Mouse (Mus musculus): Measurements from ENCODE around the gene E130208F15Rik. TPM values are rescaled to one million over a fixed set of nuclear protein-coding genes. Genes with fewer than 3 reads are reported as not detected.
A peak's percentile ranks its signal among the peaks of the same experiment; 100 is the strongest.

Gene E130208F15Rik
- total RNA-seq, 2 experiments from 2014 or later: not detected

DNA sequence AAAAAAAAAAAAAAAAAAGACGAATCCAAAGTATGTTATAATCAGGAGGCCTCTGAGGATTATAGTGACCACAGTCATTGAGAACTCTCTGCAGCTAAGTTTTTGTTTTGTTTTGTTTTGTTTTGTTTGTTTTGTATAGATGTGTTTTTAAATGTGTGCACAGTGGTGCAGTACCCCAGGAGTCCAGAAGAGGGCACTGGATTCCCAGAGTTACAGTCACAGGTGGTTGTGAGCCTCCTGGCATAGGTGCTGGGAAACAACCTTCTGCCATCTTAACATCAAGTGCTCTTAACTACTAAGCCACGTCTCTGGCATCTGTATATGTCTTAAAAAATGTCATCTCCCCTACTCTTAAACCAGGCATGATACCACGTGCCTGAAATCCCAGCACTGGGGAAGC lies 20.6 kb upstream of the E130208F15Rik start:
- peak; percentile 73 for ATAC-seq (replicated peaks; ENCODE audit: low FRiP score, poor library complexity, severe bottlenecking)

DNA sequence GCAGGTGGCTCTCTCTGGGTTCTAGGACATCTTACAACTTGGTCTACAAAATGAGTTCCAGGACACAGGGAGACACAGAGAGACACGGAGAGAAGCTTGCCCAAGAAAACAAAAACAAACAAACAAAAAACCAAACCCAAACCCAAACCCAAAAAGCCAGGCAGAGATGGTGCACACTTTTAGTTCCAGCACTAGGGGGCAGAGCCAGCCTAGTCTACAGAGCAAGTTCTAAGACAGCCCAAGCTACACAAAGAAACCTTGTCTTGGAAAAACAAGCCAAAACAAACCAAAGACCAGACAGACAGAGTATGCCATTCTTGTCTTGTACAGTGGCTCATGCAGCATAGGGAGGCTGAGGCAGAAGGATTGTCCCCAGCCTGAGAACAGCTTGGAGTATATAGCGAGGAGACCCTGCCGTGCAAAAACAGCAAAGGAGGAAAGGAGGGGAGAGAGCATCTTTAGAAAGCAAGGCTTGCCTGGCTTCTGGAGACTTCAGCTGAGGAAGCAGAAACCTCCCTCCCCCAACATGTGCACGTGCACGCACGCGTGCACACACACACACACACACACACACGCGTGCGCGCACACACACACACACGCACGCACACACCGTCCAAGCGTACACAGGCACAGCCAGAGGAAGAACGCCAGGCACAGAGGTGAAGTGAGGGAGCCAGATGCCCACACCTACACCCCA lies 15.3 kb upstream of the E130208F15Rik start:
- ATAC-seq (replicated peaks; ENCODE audit: low FRiP score, poor library complexity, severe bottlenecking): no peak

DNA sequence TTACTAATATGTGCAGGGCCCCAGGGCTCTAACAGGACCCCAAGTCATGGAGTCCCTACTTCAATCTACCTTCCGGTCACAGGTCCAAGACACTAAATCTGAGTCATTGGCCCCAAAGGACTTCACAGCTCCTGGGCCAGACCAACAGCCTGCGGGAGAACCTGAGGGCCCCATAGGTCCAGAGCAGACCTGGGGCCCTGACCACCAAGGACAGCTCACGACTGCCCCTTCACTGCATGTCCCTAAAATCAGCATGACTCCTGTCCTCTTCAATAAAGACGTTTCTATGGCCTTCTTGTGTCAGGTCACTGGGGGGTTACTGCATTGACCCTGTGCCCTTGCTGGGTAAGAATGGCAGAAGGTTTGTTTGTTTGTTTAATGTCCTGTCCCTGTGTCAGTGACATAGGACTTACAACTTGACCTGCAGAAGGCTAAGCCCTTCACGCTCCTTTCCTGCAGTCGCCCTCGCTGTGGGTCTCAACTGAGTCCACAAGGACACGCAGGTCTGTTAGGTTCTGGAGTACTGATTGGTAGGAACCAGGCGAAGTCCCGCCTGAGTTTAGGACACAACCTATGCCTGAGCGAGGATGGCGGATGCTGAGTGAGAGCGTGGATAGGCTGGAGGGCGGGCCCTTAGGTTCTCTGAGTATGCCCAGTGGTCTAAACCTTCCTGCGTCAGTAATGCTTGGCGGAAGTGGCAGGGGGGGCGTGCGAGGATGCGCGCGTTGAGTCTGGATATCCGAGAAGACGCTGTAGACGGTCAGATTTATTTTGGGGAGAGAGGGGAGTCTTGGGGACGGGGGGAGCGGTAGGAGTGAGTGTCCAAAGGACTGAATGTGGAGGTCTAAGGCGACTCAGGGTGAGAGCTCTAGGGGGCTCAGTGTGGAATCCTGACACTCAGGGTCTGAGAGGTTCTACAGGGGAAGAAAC lies 13.2 kb upstream of the E130208F15Rik start, which contains the start of gene Alkbh6:
TSS of gene Alkbh6 (plus strand) at position 642 of the 930 bp plus-strand sequence.
- ATAC-seq (replicated peaks; ENCODE audit: low FRiP score, poor library complexity, severe bottlenecking): peak; percentile 90

DNA sequence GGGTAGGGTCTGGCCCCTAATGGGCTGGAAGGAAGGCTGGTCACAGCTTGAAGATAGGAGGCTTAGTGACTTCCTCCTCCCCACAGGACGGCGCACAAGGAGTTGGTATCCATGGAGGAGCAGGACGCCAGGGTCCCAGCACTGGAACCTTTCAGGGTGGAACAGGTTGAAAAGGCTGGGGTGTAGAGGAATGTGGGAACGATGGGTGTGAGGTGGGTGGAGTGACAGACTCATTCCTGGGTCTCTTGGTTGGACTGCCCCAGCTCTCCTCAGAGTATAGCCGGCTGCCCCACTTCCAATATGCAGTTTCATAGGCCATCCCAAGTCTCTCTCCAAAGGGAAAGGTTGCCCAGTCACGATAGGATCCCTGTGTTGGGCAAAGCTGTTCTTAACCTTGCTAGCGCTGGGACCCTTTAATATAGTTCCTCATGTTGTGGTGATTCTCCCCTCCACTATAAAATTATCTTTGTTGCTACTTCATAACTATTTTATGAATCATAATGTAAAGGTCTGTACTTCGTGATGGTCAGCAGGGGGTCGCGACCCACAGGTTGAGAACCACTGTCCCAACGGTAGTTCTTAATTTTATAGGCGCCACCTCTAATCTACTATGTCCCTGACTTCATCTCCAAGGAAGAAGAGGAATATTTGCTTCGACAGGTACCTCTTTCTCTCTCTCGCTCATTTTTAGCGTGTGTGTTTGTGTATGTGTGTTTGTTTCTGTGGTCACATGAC lies 12.0 kb upstream of the E130208F15Rik start:
- no peak for ATAC-seq (replicated peaks; ENCODE audit: low FRiP score, poor library complexity, severe bottlenecking)

DNA sequence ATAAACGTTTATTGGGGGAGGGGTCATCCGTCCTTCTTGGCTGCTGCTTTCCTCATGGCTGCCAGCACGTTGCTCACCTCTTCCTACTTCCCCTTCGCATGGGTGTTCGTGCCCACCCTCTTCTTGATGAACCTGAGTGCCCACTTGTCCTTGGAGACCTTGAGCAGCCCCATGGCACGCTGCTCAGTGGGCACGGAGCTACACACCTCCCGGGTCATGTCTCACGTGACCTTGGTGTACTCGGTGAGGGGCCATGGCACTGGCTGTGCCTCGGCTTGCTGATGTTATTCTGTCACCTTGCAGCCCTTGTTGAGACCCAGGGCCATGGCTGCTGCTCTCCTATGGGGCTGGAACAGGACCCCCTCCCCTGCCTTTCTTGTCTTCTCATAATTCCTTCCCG lies 11.4 kb upstream of the E130208F15Rik start:
- ATAC-seq (replicated peaks; ENCODE audit: low FRiP score, poor library complexity, severe bottlenecking): no peak

DNA sequence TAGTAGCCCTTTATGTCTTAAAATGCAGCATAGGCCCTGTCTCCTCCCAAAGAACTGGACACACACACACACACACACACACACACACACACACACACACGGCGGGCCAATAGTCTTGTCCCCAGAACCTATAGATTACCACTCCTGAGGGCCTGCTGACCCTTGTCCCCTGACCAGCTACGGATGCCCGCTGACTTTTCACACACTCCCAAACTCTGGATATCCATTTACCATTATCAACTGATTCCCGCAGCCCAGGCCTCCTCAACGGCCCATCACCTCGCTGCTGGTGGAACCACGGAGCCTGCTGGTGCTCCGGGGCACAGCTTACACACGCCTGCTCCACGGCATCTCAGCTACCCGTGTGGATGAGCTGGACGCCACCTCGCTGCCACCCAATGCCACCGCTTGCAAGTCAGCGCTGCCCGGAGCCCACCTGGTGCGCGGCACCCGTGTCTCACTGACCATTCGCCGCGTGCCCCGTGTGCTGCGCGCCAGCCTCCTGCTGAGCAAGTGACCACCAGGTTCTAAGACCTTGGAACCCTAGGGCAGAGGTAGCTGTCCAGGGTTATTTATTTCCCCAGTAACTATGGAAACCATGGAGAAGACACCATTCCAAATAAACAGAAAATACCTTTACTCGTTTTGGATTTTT lies 7.7 kb upstream of the E130208F15Rik start:
- no peak for ATAC-seq (replicated peaks; ENCODE audit: low FRiP score, poor library complexity, severe bottlenecking)

DNA sequence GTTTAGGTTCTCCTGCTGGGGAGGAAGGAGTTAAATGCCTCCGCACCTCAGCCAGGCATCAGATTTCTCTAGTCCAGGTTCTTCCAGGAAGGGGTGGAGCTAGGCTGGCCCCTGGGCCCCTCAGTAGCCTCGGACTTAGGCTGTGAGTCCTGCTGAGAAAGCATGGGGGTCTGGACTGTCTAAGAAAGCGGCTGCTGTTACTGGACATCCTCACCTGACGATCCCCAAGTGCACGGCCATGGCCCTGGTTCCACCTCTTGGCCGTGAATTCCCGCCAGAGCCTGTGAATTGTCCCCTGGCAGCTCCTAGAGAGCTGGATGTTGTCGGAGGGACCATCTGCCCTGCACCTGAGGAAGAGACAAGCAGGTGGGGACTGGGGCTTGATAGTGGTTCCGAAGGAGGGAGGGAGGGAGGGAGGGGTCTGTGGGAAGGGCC lies 6.8 kb upstream of the E130208F15Rik start, which contains the start of gene Syne4:
TSS of gene Syne4 (plus strand) at position 87 of the 435 bp plus-strand sequence.
- no peak for ATAC-seq (replicated peaks; ENCODE audit: low FRiP score, poor library complexity, severe bottlenecking)

DNA sequence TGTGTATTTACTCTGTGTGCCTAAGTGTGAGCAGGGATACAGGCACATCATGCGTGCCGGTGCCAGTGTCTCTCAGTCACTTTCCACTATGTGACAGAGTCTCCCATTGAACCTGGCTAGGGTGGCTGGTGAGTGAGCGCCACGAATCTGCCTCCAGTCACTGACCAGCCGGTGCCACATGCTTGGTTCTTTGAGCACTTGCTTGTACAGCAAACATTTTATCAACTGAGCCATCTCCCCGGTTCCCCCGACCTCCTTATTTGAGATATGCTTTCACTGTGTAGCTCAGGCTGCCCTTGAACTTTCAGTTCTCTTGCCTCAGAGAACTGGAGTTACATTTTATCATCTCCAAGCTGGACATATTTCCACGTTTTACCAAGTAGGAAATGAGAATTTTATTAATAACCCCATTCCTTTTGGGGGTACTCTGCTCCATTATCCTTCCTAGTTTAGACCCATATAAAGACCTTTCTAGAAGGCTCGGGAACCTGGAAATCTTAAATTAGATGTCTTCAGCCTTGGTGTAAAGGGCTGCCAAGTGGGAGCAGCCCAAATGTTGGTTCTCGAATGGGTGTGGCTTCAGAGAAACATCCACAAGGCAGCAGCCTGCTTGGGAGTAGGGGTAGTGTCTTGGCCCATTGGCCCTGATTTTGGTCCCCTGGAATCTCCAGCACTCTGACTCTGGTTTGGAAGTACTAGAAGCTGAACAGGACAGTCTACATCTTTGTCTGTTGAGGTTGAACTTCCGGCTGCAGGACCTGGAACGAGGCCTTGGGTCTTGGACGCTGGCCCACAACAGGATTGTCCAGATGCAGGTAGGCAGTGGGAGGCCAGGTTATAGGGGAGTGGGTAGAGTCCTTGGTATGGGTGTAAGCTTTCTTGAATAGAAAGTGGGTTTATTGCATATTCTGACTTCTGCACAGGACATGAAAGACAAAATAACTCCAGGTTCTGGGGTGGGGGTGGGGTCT lies 5.7 kb upstream of the E130208F15Rik start:
- ATAC-seq (replicated peaks; ENCODE audit: low FRiP score, poor library complexity, severe bottlenecking): no peak

DNA sequence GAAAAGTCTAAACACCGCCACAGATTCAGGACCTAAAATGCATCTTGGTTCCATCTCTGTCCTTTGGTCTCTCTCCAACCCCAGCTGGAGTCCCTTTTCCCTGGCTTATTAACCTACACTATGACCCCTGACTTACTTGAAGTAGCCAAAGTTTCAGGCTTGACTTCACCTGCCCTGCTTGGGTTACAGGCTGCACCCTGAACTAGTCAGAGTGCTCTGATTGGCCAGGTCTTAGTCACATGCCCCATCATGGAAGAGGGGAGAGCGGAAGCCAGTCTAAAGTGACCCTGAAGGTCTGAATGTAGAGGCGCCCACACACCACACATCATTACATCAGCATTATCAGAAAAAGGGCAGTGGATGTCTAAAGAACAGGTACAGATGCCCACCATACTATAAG lies 3.4 kb upstream of the E130208F15Rik start:
- ATAC-seq (replicated peaks; ENCODE audit: low FRiP score, poor library complexity, severe bottlenecking): no peak

DNA sequence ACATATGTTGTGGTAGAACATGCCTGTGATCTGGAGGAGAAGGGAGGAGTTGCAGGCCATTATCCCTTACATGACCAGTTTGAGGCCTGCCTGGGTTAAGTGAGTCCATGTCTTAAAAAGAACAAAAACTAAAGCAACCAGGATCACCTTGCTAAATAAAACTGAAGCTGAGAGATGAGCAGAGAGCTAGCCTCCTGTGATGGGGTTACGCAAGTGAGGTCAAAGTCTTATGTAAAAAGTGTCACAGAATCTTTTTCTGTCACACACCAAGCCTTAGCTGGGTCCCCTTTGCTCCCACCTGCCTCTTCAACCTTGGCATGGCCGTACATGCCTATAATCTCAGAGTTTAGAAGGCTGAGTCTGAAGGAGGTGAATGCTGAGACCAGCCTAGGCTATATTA lies 594 bp upstream of the E130208F15Rik start:
- no peak for ATAC-seq (replicated peaks; ENCODE audit: low FRiP score, poor library complexity, severe bottlenecking)

DNA sequence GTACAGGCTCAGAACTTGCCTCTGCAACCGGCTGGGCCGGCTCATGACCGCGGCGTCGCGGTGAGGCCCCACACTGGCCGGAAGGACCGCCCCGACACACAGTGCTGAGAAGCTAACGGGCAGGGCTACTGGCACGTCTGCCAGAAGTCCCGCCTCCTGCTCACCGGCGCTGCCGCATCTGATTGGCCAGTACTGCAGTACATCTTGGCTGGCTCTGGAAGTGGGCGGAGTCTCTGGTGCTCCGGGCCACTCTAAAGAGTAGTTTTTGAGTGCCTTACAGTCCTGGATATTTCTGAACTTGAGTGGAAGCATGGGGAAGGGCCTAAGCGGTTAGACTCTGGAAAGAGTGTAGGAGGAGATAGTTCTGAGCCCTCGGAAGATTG lies 736 bp downstream of the E130208F15Rik start:
- peak; percentile 99 for ATAC-seq (replicated peaks; ENCODE audit: low FRiP score, poor library complexity, severe bottlenecking)

DNA sequence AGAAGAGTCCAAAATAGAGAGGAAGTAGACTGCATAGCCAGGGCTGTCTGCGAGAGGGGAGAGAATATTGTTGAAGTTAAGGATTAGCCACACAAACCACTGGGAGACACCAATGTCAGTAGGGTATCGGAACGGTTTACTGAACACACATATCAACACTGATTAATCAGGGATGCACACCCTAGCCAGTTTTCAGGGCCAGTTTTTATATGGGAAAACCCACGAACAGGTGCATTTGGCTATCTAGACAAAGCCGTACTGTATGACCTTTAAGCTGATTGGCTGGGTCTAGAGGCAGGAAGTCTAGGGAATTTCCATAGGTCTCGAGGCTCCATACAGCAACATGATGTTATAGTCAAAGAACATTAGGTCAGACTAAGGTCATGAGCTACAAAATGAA lies 1.3 kb downstream of the E130208F15Rik start:
- no peak for ATAC-seq (replicated peaks; ENCODE audit: low FRiP score, poor library complexity, severe bottlenecking)

DNA sequence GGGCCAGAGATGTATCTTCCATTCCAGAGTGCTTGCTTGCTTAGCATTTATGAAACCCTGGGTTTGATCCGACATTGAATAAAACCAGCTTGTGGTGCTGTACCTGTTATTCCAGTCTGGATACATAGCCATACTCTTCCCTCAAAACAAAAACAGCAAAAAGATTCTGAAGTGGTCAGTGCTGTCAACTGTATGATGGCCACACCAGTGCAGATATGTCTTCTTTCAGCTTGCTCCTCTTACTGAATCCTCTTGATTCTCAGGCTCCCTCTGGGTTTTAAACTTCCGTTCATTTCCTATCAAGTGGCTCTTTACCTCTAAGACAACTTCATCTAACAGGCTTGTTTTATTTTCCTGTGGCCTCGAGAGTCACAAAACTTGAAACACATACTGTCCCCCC lies 2.3 kb downstream of the E130208F15Rik start, which contains the start of gene Sdhaf1:
TSS of gene Sdhaf1 (minus strand) at position 101 of the 400 bp plus-strand sequence.
- ATAC-seq (replicated peaks; ENCODE audit: low FRiP score, poor library complexity, severe bottlenecking): no peak

DNA sequence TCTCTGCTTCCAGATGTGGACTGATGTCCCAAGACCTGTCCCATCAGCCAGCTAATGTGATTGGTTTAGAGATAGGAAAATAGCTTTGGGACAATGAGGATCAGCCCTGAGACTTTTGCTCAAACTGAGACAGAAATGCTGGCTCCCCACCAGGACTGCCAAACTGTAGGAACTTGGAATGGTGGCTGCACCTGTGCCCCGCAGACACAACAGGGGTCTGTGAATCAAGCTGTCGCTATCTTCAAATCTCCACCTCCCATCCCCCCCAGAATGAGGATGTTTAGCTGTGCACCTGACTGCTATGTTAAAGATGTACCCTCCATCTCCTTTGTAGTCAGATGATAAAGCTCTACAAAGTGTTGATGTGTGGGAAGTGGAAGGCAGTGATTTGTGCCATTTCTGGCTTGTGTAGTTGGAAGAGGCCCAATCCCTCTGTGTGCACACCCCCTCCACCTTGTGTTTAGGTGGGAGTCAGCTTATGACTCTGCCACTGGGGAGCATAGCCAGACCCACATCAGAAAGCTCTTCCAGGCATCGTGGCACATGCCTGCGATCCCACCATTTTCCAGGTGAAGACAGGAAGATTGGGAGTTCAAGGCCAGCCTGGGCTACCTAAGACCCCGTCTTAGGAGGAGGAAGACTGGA lies 2.9 kb downstream of the E130208F15Rik start:
- no peak for ATAC-seq (replicated peaks; ENCODE audit: low FRiP score, poor library complexity, severe bottlenecking)

DNA sequence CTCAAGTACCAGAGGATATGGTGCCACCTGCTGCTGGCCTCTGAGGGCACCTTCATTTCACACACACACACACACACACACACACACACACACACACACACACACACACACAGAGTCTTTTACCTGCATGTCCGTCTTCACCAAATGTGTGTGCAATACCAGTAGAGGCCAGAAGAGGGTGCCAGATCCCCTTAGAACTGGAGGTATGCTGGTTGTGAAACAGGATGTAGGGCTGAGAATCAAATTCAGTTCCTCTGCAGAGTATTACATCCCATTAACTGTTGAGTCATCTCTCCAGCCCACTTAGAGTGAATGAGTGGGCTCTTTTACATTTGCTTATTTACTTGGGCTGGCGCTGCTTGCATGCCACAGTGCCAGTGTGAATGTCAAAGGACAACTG lies 3.8 kb downstream of the E130208F15Rik start:
- no peak for ATAC-seq (replicated peaks; ENCODE audit: low FRiP score, poor library complexity, severe bottlenecking)

DNA sequence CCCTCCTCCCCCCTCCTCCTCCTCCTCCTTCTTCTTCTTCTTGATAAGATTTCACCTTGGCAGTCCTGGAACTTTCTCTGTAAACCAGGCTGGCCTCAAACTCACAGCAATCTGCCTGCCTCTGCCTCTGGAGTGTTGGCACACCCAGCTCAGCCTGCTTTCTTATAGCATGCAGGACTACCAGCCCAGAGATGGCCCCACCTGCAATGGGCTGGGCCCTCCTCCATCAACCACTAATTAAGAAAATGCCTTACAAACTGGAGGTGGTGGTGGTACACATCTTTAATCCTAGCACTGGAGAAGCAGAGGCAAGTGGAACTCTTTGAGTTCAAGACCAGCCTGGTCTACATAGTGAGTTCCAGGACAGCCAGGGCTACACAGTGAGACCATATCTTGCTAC lies 4.9 kb downstream of the E130208F15Rik start:
- no peak for ATAC-seq (replicated peaks; ENCODE audit: low FRiP score, poor library complexity, severe bottlenecking)

DNA sequence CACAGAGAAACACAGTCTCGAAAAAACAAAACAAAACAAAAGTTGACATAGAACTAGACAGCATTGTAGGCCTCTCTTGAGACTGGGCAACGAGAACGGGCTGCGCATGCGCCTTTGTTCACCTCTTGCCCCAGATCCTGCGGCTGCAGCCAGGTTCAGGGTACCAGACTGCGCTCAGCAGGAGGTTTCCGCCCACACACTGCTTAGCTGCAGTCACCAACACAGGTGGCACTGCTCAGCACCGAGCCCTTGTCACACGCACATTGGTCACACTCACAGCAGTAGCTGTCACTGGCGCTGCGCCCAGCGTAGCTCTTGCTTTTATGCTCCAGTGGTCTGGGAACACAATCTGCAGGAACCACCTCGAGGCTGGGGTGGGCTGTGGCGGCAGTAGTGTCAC lies 5.6 kb downstream of the E130208F15Rik start:
- ATAC-seq (replicated peaks; ENCODE audit: low FRiP score, poor library complexity, severe bottlenecking): no peak

DNA sequence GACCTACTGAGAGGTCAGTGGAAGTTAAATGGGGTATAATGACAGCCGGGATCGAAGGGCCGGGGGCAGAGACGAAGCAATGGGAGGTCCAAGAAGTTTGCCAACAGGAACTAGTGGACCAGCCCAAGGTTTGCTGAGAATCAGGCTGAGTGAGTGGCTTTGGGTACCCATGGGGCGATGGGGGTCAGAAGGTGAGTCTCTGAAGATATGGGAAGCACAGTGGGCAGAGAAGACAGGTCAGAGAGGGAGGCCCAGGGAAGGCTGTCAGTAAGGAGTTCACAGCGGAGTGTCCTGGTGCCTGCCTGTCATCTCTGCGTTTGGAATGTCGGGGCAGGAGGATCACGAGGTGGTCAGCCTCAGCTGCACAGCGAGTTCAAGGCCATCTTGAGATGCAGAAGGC lies 6.8 kb downstream of the E130208F15Rik start:
- no peak for ATAC-seq (replicated peaks; ENCODE audit: low FRiP score, poor library complexity, severe bottlenecking)
